Mouse (Mus musculus) frontal cortex, postnatal 14 days (tissue): ENCODE measurements around the gene Fam219b.

ENCODE experiments used
- DNase-seq, 2 experiments: peaks; one replicate each; pipeline ENCODE4 v3.0.0; 2022; ENCODE audit warnings: low spot score in 2 of 2

Gene Fam219b

DNA sequence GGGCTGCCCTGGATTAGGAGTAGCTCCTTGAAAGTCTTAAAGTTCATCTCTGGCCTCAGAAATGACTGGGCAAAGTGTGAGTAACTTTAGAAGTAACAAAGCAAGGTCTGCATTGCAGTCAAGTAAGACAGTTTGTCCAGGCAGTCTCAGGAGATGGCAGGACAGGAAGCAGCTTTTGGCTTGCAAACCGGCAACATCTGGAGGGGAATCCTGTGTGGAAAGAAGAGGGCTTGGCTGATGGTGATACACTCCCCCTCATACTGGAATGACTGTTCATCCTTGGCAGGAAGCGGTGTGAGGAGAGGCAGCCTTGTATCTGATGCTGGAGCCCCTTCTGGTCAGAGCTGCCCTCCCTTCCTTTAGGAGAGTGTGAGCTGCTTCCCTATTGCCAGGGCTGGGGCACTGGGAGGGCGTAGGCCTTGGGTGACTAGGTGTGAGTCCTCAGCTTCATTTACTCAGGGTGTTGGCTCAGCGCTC lies 25.6 kb downstream of the Fam219b start:
- DNase-seq = no peak

DNA sequence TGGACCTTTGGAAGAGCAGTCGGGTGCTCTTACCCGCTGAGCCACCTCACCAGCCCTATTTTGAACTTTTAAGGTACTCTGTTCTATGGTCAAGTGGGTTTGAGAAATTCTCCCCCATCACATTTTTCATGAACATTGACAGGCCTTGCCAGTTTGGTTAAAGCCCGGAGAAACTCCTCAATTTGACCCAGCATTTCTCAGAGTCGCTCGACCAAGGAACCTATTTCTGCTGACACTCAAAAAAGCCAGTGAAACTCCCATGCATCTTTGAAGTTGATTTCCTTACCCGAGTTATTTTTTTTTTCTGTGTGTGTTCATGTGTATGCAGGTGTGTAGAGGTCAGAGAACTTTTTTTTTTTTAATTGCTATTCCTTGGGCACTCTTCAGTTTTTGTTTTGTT lies 27.3 kb downstream of the Fam219b start:
- no peak for DNase-seq

DNA sequence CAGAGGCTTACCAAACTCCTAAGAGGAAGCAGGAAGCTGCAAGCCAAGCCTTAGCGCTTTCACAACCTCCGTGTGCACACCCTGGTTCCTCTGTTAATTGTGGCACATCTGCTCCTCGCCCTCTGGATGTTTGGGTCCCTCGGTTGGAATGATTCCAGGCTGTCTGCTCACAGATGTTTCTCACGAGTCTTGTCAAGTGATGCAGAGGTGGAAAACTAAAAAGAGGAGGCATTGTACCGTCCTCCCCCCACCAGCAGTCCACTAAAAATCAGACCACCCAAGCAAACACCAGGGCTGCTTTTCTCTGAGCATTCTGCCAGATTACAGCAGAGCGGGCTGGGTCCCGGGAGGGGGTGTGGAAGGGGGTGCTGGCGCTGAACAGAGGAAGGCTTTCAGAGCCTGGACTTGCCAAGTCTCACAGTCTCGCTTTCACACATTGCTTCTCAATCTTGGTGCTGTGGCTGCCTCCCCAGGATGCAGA lies 28.5 kb downstream of the Fam219b start:
- DNase-seq = peak in 1 of 2 experiments; percentile 72

DNA sequence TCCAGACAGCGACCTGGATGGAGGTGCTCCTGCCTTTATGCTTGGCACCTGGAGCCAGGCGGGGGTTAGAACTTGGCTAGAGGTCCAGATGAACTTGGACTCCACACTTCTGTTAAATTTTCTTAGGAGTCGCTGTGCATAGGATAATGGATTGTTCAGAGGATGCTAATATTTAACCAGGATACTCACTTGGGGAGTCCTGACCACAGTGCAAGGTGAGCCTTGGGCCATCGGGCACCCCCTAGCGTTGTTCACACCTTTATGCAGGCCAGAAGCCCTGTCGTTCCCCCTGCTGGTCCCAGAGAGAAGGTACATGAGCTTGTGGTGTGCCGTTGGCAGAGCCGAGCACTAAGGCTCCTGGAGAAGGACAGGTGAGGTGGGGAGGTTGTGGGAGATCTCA lies 29.5 kb downstream of the Fam219b start:
- no peak for DNase-seq

DNA sequence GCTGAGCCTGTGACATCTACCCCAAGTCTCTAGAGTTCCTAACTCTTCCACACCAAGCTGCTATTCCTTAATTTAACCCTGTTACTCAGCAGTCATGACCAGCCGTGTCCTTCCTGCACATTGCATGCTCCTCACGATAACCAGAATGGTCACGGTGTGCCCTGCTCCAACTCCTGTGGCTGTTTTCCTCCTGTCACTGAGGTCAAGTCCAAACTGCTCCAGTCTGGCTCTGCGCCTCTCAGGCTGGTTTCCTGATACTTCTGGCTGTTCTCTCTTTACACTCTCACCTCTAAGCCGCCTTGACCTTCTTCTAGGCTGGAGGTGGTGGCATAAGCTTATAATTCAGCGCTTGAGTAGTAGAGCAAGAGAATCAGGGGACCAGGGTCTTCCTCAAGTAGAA lies 31.2 kb downstream of the Fam219b start:
- no peak for DNase-seq

DNA sequence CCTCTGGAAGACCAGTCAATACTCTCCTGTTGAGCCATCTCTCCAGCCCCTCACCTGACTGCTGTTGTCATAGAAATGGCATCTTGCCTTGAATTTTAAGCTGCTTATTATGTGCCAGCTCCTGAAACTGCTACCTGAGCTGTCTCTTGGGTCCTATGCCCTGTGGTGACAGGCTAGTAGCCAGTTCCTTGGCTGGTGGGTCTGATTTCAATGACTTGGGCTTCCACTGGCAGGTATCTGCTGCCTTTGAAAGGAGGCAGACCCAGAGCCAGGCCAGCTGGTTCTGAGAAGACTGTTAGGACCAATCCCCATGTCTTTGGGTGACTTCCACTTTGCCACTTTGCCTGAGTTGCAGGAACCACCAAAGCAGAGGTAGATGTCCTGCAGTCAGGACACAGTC lies 37.1 kb downstream of the Fam219b start:
- no peak for DNase-seq

DNA sequence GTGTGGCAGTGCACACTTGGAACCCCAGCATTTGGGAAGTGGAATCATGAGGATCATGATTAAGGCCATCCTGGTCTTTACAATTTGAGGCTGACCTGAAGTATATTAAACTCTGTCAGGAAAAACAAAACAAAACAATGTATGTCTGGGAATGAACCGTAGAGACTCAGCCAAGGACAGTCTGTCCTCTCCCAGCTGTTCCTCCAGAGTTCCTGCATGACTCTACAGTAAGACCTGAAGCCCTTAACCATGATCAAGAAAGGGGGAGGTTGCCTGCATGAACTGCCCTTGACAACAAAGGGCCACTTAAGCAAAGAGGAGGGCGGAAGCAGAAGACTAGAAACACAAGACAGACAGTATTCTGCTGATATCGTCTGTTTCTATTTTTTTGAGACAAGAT lies 38.2 kb downstream of the Fam219b start:
- no peak for DNase-seq

DNA sequence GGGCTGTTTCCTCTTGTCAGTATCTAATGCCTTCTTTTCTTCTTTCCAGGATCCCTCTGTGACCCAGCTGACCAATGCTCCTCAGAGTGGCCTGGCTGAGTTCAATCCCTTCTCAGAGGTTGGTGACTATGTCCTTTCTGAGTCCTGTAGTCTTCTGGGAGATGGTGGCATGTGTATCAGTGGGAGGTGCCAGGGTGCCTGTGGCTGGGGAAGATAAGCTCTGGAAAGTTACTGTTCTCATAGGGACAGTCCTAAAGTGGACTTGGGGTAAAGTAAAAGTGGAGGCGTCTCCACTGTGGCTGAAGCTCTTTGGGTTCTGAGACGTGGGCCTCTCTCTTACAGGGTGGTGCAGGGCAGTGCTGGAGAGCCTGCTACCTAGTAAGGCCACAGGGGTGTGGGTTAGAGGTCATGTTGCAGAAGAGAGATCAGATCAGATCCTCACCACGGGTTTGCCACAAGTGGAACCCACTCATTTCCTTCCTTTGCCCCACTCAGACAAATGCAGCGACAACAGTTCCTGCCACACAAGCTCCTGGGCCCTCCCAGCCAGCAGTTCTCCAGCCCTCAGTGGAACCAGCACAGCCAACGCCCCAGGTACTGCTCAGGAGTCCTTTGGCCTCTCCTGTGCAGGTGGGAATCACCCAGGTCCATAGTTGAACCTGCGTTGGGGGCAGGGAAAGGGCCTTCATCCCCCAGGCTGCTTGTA lies 40.0 kb downstream of the Fam219b start:
- no peak for DNase-seq

DNA sequence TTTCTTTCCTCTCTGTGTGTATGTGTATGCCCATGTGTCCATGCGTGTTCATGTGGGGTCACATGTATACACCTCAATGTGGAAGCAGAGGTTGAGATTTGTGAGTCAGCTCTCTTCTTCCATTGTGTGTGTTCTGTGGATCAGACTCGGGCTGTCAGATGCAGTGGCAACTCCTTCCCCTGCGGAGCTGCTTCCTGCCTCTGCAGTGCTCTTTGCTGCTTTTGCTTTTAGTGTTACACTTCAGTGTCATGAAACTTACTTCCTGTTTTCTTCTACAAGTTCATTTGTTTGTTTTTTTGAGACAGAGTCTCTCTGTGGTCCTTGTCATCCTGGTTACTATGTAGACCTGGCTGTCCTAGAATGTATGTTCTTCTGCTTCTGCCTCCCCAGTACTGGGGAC lies 47.7 kb downstream of the Fam219b start:
- DNase-seq = no peak

DNA sequence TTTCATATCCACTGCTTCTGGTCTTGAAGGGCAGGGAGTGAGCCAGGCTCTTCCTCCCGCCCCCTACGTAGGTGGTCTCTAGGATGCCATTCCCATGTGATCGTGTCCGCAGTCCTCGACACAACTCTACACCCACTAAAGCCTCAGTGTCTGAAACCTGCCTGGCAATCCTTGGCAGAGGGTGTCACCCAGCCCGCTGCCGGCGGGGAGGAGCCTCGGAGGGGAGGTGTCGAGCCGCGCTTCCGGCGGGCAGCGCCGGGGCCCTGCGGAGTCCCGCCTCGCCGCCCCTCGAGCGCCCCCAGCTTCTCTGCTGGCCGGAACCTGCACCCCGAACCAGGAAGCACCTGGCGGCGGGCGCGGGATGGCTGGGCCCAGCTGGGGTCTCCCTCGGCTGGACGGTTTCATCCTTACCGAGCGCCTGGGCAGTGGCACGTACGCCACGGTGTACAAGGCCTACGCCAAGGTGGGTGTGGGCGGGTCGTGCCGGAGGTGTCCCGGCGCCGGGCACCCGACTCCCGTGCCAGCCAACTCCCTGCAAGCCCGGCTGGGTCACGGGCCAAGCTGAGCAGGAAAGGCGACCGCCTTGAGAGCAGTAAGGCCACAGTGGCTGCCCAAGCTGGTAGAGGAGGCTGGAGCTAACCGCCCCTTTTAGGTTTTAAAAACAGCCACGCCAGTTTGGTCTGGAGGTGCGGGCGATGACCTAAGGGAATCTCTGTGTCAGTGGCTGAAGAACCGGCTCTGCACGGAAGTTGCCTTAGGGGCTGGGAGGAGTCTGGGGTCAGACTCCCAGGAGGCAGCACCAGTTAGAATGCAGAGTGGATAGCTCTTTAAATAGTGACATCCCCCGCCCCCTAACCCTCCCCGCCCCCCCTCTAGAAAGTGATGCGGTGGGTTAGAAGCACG lies 52.1 kb downstream of the Fam219b start, which contains the start of gene Ulk3:
Gene Ulk3 (plus strand): TSS at position 229 of the 903 bp plus-strand sequence.
- peak; percentile 54 to 66 for DNase-seq

DNA sequence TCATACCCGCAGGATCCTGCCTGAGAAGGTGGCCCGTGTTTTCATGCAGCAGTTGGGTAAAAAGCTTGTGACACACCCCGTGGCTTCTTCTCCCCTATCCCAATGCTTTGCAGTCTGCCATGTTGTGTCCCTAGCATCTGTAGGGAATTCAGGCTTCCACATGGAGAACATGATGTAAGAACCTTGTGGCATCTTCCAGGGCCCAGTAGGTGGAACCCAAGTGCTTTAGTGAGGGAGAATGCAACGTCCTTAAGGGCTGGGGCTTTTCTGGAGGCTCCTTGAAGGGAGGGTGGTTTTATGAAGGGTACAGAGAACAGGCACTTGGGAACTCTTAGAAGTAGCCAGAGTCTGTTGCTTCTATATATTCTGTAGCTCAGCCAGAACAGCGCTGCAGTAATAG lies 53.4 kb downstream of the Fam219b start:
- DNase-seq = no peak
